Mouse (Mus musculus) ES-Bruce4 (cell line): ENCODE data around the gene Hist1h3b. TPM values are rescaled to one million over a fixed set of nuclear protein-coding genes. Genes with fewer than 3 reads are reported as not detected.

Source experiments
- H3K27ac ChIP-seq: 2 replicates; pipeline ENCODE4 v1.5.1; 2012; ENCODE audit warnings: low read length, inconsistent platforms; ENCODE audit not compliant: insufficient read depth
- H3K27me3 ChIP-seq: 2 replicates; pipeline ENCODE4 v1.6.1; 2012; ENCODE audit warnings: mild to moderate bottlenecking, low read length, inconsistent platforms; ENCODE audit not compliant: control insufficient read depth, poor library complexity, insufficient read depth, severe bottlenecking
- H3K36me3 ChIP-seq: 2 replicates; pipeline ENCODE4 v1.6.1; 2012; ENCODE audit warnings: inconsistent platforms, mild to moderate bottlenecking, low read length, moderate library complexity; ENCODE audit not compliant: control insufficient read depth, poor library complexity, insufficient read depth, severe bottlenecking
- H3K4me1 ChIP-seq: one replicate; pipeline ENCODE4 v1.8.1; 2011; ENCODE audit warnings: low read length; ENCODE audit not compliant: control insufficient read depth, insufficient read depth
- H3K4me3 ChIP-seq: 2 replicates; pipeline ENCODE4 v1.5.1; 2011; ENCODE audit warnings: low read depth, mild to moderate bottlenecking, low read length
- H3K9ac ChIP-seq: 2 replicates; pipeline ENCODE4 v1.6.1; 2012; ENCODE audit warnings: low read depth, mild to moderate bottlenecking, inconsistent platforms; ENCODE audit not compliant: poor library complexity, severe bottlenecking
- H3K9me3 ChIP-seq: replicated peaks from 2 replicates; pipeline ENCODE4 v1.6.1; 2012; ENCODE audit warnings: mild to moderate bottlenecking, low read length, inconsistent platforms; ENCODE audit not compliant: control insufficient read depth, poor library complexity, insufficient read depth, severe bottlenecking
- CTCF ChIP-seq: IDR thresholded peaks from one replicate; pipeline ENCODE4 v1.8.1; 2011; ENCODE audit warnings: low read depth, low read length
- EP300 ChIP-seq: IDR thresholded peaks from 2 replicates; pipeline ENCODE4 v1.6.1; 2011; ENCODE audit warnings: low read depth, low read length; ENCODE audit not compliant: insufficient read depth
- POLR2A ChIP-seq: IDR thresholded peaks from one replicate; pipeline ENCODE4 v1.8.1; 2011; ENCODE audit warnings: low read length; ENCODE audit not compliant: insufficient read depth
- polyA plus RNA-seq: library from polyadenylated mRNA; stranded (reverse); fragments of >200 nt; gene quantifications from 2 replicates; pipeline ENCODE4 v1.2.4, GENCODE M21; 2011; ENCODE audit warnings: low read depth; ENCODE audit not compliant: missing spikeins, insufficient read depth, insufficient read length

The Hist1h3b gene
- polyA plus RNA-seq, 1 experiment, result 9.4 TPM

GRCm38 (mm10) chr13:23756790-23757189 lies 4.7 kb downstream of the Hist1h3b start, which contains the start of gene Hist1h4b:
Hist1h4b (plus strand) TSS chr13:23757013.
- no peak for TF ChIP-seq CTCF
- TF ChIP-seq POLR2A, result peak; percentile 98
- TF ChIP-seq EP300, result 0 out of 2 replicates have a peak, but pooled peaks have one; percentile 48
- Histone ChIP-seq H3K36me3 (no peaks in the 10 kb centered on the region), H3K4me1 (no peaks in the 10 kb centered on the region), H3K27ac (peak within 1 kb of the TSS; percentile 80), H3K4me3 (peak within 1 kb of the TSS; percentile 52), H3K9me3 (no peaks in the 10 kb centered on the region), H3K9ac (peak within 1 kb of the TSS; percentile 74), H3K27me3 (no peaks in the 10 kb centered on the region)

- H3K36me3 ChIP-seq, result no peaks in the 10 kb centered on the region
- H3K9ac ChIP-seq, result peak overlapping the region; percentile 74
- H3K27me3 ChIP-seq, result no peaks in the 10 kb centered on the region
- peak overlapping the region; percentile 52 for H3K4me3 ChIP-seq
- TF ChIP-seq EP300 (no peak), POLR2A (peak; percentile 87), CTCF (no peak)
- H3K4me1 ChIP-seq, result no peaks in the 10 kb centered on the region
- peak overlapping the region; percentile 70 for H3K27ac ChIP-seq
- no peaks in the 10 kb centered on the region for H3K9me3 ChIP-seq
Measured at GRCm38 (mm10) chr13:23757211-23757773, 5.2 kb downstream of the Hist1h3b start.

DNA sequence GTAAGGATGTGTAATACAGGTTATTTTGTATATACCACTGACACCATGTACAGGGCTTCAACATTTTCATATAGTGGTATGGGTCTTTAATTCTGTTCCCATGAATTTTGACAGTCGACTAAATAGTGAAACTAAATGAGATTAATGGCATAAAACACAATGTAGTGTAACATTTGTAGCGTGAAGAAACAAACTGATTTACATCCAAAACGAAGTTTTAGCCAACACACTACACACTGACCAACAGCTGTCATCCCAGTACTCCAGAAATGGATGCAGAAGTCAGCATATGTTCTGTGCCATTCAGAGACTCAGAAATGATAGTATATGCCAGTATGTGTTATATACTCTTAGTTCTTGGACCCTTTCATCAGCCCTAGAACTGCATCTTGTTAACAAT lies 5.9 kb downstream of the Hist1h3b start:
- peak overlapping the region; percentile 56; the same call in 1 of the 2 replicates for H3K27ac ChIP-seq
- H3K27me3 ChIP-seq, result no peaks in the 10 kb centered on the region
- no peaks in the 10 kb centered on the region for H3K9me3 ChIP-seq
- no peak overlapping the region for H3K4me3 ChIP-seq
- TF ChIP-seq POLR2A (no peak), CTCF (no peak), EP300 (no peak)
- H3K9ac ChIP-seq, result 0 out of 2 replicates have a peak overlapping the region, but pooled peaks have one; percentile 74
- H3K4me1 ChIP-seq, result no peaks in the 10 kb centered on the region
- H3K36me3 ChIP-seq, result no peaks in the 10 kb centered on the region

DNA sequence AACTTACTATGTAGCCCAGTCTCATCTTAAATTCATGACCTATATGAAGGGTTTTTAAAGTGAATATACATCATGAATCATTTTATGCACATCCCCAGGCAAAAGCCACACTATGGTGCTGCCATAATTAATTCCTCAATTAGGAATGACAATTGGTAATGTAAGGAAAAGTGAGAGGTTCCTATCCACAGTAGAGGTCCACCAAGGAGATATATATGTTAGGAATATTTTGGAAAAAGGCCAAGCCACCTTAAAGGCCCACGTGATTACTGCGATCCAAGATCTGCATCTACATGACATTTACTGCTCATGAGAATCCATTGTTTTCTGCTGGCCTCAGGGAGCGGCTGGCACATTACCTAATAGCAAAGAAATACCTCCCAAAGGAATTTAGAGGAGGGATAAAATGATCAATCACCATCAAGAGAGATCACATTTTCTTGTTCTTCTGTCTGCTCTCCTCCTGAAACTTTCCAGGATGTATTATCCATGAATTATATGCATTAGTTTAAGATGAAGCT lies 7.2 kb downstream of the Hist1h3b start:
- Histone ChIP-seq H3K36me3 (no peaks in the 10 kb centered on the region), H3K4me1 (no peaks in the 10 kb centered on the region), H3K27ac (no peak overlapping the region), H3K9ac (peak overlapping the region; percentile 99; the same call in 1 of the 2 replicates), H3K27me3 (no peaks in the 10 kb centered on the region), H3K4me3 (no peak overlapping the region), H3K9me3 (no peaks in the 10 kb centered on the region)
- TF ChIP-seq CTCF, result no peak
- no peak for TF ChIP-seq EP300
- TF ChIP-seq POLR2A, result no peak

DNA sequence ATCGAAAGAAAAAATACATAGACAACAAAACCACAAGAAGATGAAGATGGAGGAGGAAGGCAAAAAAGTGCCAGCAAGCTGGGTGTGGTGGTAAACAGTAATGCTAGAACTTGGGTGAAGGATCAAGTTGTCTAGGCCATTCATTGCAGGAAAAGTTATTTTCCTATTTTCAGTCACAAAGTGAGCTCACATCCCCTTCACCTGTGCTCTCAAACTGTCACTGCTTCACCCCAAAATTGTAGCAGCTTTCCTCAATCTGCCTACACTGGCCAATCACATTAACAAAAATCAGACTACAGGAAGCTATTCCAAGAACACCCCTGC lies 7.8 kb downstream of the Hist1h3b start:
- H3K9me3 ChIP-seq, result no peaks in the 10 kb centered on the region
- no peaks in the 10 kb centered on the region for H3K27me3 ChIP-seq
- TF ChIP-seq POLR2A, result no peak
- no peak for TF ChIP-seq EP300
- TF ChIP-seq CTCF, result no peak
- no peaks in the 10 kb centered on the region for H3K36me3 ChIP-seq
- 0 out of 2 replicates have a peak overlapping the region, but pooled peaks have one; percentile 66 for H3K4me3 ChIP-seq
- no peaks in the 10 kb centered on the region for H3K4me1 ChIP-seq
- H3K9ac ChIP-seq, result peak overlapping the region; percentile 99
- peak overlapping the region; percentile 99 for H3K27ac ChIP-seq

DNA sequence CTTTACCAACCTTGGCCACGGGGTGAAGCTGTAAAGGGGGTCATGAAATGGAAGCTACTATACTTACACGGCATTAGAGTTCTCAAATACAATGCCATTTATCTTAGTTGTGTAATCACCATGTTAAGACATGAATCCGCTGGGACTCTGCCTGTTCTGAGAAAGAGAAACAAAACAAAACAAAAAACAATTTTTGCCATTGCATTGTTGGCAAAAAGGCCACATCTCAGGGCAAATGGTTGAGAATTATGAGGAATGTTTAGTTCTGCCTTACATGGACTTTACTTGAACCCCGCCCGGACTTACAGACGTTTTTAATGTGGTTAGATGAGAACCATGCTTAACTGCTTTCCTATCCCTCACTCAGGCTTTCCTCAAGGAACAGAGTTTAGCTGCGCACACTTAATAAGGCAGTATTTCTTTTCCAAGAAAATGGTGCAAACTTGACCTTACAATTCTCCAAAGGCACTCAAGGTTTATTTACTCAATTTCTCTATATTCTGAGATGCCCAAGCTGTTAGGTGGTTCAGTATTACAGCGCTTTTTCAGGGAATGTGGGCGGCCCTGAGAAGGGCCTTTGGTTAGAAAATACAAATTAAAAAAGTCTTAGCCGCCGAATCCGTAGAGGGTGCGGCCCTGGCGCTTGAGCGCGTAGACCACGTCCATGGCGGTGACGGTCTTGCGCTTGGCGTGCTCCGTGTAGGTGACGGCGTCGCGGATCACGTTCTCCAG lies 8.3 kb downstream of the Hist1h3b start:
- Histone ChIP-seq H3K36me3 (no peaks in the 10 kb centered on the region), H3K9ac (peak overlapping the region; percentile 99), H3K27ac (peak overlapping the region; percentile 99), H3K4me1 (no peaks in the 10 kb centered on the region), H3K4me3 (peak overlapping the region; percentile 66), H3K9me3 (no peaks in the 10 kb centered on the region), H3K27me3 (no peaks in the 10 kb centered on the region)
- no peak for TF ChIP-seq EP300
- peak; percentile 43 for TF ChIP-seq POLR2A
